Mouse (Mus musculus) limb, embryonic 12.5 days (tissue): ENCODE measurements around the gene Hist2h3c1. TPM values are rescaled to one million over a fixed set of nuclear protein-coding genes. Genes with fewer than 3 reads are reported as not detected.
A peak's percentile ranks its signal among the peaks of the same experiment; 100 is the strongest.
"Not testable (repeated sequence)": the region's sequence is repeated elsewhere in the genome, so short reads cannot be mapped to it uniquely, and the experiment has no call there.

ENCODE experiments used
- ATAC-seq: fragments of 200-750 bp; cut with Nextera tagmentation; 2 replicates; pipeline ENCODE4 v1.8.0; 2017; ENCODE audit warnings: low read depth, moderate TSS enrichment; ENCODE audit not compliant: insufficient number of reproducible peaks, insufficient read depth, low FRiP score, low TSS enrichment
- H3K27ac ChIP-seq: fragments of 300-500 bp; sonication (generic); 2 replicates; pipeline ENCODE4 v1.5.1; 2016; ENCODE audit warnings: mild to moderate bottlenecking, moderate library complexity
- H3K27me3 ChIP-seq: fragments of 300-500 bp; sonication (generic); 2 replicates; pipeline ENCODE4 v1.6.1; 2016; ENCODE audit warnings: mild to moderate bottlenecking, moderate library complexity
- H3K36me3 ChIP-seq: fragments of 300-500 bp; sonication (generic); 2 replicates; pipeline ENCODE4 v1.6.1; 2016; ENCODE audit warnings: mild to moderate bottlenecking, moderate library complexity
- H3K4me1 ChIP-seq: fragments of 300-500 bp; sonication (generic); replicated peaks from 2 replicates; pipeline ENCODE4 v1.6.1; 2016
- H3K4me2 ChIP-seq: fragments of 300-500 bp; sonication (generic); 2 replicates; pipeline ENCODE4 v1.6.1; 2016; ENCODE audit warnings: mild to moderate bottlenecking, moderate library complexity
- H3K4me3 ChIP-seq: fragments of 300-500 bp; sonication (generic); replicated peaks from 2 replicates; pipeline ENCODE4 v1.5.1; 2016; ENCODE audit warnings: mild to moderate bottlenecking
- H3K9ac ChIP-seq: fragments of 300-500 bp; sonication (generic); replicated peaks from 2 replicates; pipeline ENCODE4 v1.6.1; 2016; ENCODE audit warnings: mild to moderate bottlenecking, moderate library complexity
- H3K9me3 ChIP-seq: fragments of 300-500 bp; sonication (generic); 2 replicates; pipeline ENCODE4 v1.6.1; 2016; ENCODE audit warnings: mild to moderate bottlenecking, moderate library complexity
- WGBS: fragments of 180-500 bp; shearing (Covaris S2); methylation state at CpG from one replicate; pipeline ENCODE4 v1.1.7; 2016; 5-methylcytosine and 5-hydroxymethylcytosine counted together
- polyA plus RNA-seq: library from polyadenylated mRNA; unstranded; fragments of >200 nt; fragmentation: Nextera tagmentation; extraction: Ambion mirVana; gene quantifications from 2 replicates; pipeline ENCODE4 v1.2.1, GENCODE M21; 2016

Hist2h3c1 gene
- polyA plus RNA-seq, 1 experiment from 2014 or later: not detected

GRCm38 (mm10) chr3:96261623-96262022, 15.1 kb downstream of the Hist2h3c1 start:
- Histone ChIP-seq H3K9ac (peak overlapping the region; percentile 80), H3K9me3 (no peaks in the 10 kb centered on the region), H3K27ac (peak overlapping the region; percentile 98), H3K4me1 (peaks cover 25% of the 10 kb centered on the region), H3K4me2 (peak overlapping the region; percentile 76), H3K36me3 (no peaks in the 10 kb centered on the region), H3K27me3 (no peaks in the 10 kb centered on the region), H3K4me3 (peak overlapping the region; percentile 61; the same call in 1 of the 2 replicates)
- no peak for ATAC-seq
- WGBS: 69% methylated on average over 3 of the region's 3 CpGs

GRCm38 (mm10) chr3:96262216-96262875, 15.9 kb downstream of the Hist2h3c1 start:
- 2% methylated on average over 19 of the region's 19 CpGs for WGBS
- H3K9ac ChIP-seq: peak overlapping the region; percentile 80
- no peaks in the 10 kb centered on the region for H3K36me3 ChIP-seq
- H3K27me3 ChIP-seq: no peaks in the 10 kb centered on the region
- peak overlapping the region; percentile 61 for H3K4me3 ChIP-seq
- ATAC-seq: peak; percentile 60
- H3K4me1 ChIP-seq: peaks cover 25% of the 10 kb centered on the region
- no peaks in the 10 kb centered on the region for H3K9me3 ChIP-seq
- H3K27ac ChIP-seq: peak overlapping the region; percentile 98
- H3K4me2 ChIP-seq: peak overlapping the region; percentile 76

GRCm38 (mm10) chr3:96262979-96263550, 16.6 kb downstream of the Hist2h3c1 start, which contains the start of gene Hist2h4:
TSS of gene Hist2h4 (minus strand) at chr3:96263311.
- H3K9ac ChIP-seq: peak within 1 kb of the TSS; percentile 80
- peak; percentile 90 for ATAC-seq
- H3K36me3 ChIP-seq: no peaks in the 10 kb centered on the region
- no peaks in the 10 kb centered on the region for H3K9me3 ChIP-seq
- WGBS: under 1% methylated on average over 40 of the region's 40 CpGs
- H3K4me1 ChIP-seq: peaks cover 31% of the 10 kb centered on the region
- H3K4me2 ChIP-seq: peak within 1 kb of the TSS; percentile 76
- H3K27me3 ChIP-seq: no peaks in the 10 kb centered on the region
- H3K27ac ChIP-seq: peak within 1 kb of the TSS; percentile 98
- H3K4me3 ChIP-seq: peak within 1 kb of the TSS; percentile 61

- H3K27ac ChIP-seq: peak overlapping the region; percentile 98
- H3K27me3 ChIP-seq: no peaks in the 10 kb centered on the region
- ATAC-seq: no peak
- 11% methylated on average over 27 of the region's 27 CpGs for WGBS
- no peaks in the 10 kb centered on the region for H3K9me3 ChIP-seq
- H3K9ac ChIP-seq: peak overlapping the region; percentile 66
- peak overlapping the region; percentile 76 for H3K4me2 ChIP-seq
- peak overlapping the region; percentile 61 for H3K4me3 ChIP-seq
- no peaks in the 10 kb centered on the region for H3K36me3 ChIP-seq
- H3K4me1 ChIP-seq: peaks cover 33% of the 10 kb centered on the region
Observed at GRCm38 (mm10) chr3:96263558-96264403, 17.3 kb downstream of the Hist2h3c1 start.

GRCm38 (mm10) chr3:96264404-96264949, 18.0 kb downstream of the Hist2h3c1 start:
- Histone ChIP-seq H3K27me3 (no peaks in the 10 kb centered on the region), H3K36me3 (no peaks in the 10 kb centered on the region), H3K4me1 (peaks cover 33% of the 10 kb centered on the region), H3K27ac (peak overlapping the region; percentile 98), H3K4me2 (peak overlapping the region; percentile 76), H3K9me3 (no peaks in the 10 kb centered on the region), H3K4me3 (peak overlapping the region; percentile 61), H3K9ac (peak overlapping the region; percentile 66)
- ATAC-seq: no peak
- whole genome bisulfite sequencing: 77% methylated on average over 7 of the region's 7 CpGs

GRCm38 (mm10) chr3:96266132-96266710, 19.7 kb downstream of the Hist2h3c1 start:
- 88% methylated on average over 8 of the region's 8 CpGs for WGBS
- H3K4me1 ChIP-seq: peaks cover 33% of the 10 kb centered on the region
- 0 out of 2 replicates have a peak overlapping the region, but pooled peaks have one; percentile 41 for H3K27ac ChIP-seq
- no peaks in the 10 kb centered on the region for H3K27me3 ChIP-seq
- no peak overlapping the region for H3K9ac ChIP-seq
- H3K9me3 ChIP-seq: no peaks in the 10 kb centered on the region
- H3K4me3 ChIP-seq: no peak overlapping the region
- H3K4me2 ChIP-seq: no peak overlapping the region
- no peaks in the 10 kb centered on the region for H3K36me3 ChIP-seq
- ATAC-seq: no peak

GRCm38 (mm10) chr3:96267541-96267940, 21.1 kb downstream of the Hist2h3c1 start:
- no peak overlapping the region for H3K9ac ChIP-seq
- 87% methylated on average over 4 of the region's 4 CpGs for WGBS
- no peaks in the 10 kb centered on the region for H3K9me3 ChIP-seq
- peak overlapping the region; percentile 51; the same call in 1 of the 2 replicates for H3K4me2 ChIP-seq
- H3K4me1 ChIP-seq: peaks cover 23% of the 10 kb centered on the region
- no peaks in the 10 kb centered on the region for H3K27me3 ChIP-seq
- H3K27ac ChIP-seq: peak overlapping the region; percentile 95
- ATAC-seq: no peak
- H3K36me3 ChIP-seq: no peaks in the 10 kb centered on the region
- no peak overlapping the region for H3K4me3 ChIP-seq

- peak; percentile 60 for ATAC-seq
- WGBS: 24% methylated on average over 30 of the region's 30 CpGs
- H3K4me3 ChIP-seq: peak within 1 kb of the TSS; percentile 53
Observed at GRCm38 (mm10) chr3:96268051-96268775, 21.7 kb downstream of the Hist2h3c1 start, which contains the start of gene Hist2h3b. TSS of gene Hist2h3b (plus strand) at chr3:96268654.

GRCm38 (mm10) chr3:96268776-96269378, 22.4 kb downstream of the Hist2h3c1 start:
- WGBS: 0% methylated on average over 19 of the region's 44 CpGs
- Histone ChIP-seq H3K4me2 (peak overlapping the region; percentile 77), H3K4me1 (peaks cover 21% of the 10 kb centered on the region), H3K27ac (peak overlapping the region; percentile 98), H3K9ac (peak overlapping the region; percentile 75), H3K4me3 (peak overlapping the region; percentile 53)
- ATAC-seq: peak; percentile 38; the same call in 1 of the 2 replicates
- not testable (repeated sequence) for H3K36me3 ChIP-seq, H3K9me3 ChIP-seq, H3K27me3 ChIP-seq

More at GRCm38 (mm10) chr3:96268051-96268775, 21.7 kb downstream of the Hist2h3c1 start, which contains the start of gene Hist2h3b:
- Histone ChIP-seq H3K4me2 (peak within 1 kb of the TSS; percentile 77), H3K4me1 (peaks cover 22% of the 10 kb centered on the region), H3K27ac (peak within 1 kb of the TSS; percentile 98), H3K9me3 (no peaks in the 10 kb centered on the region), H3K9ac (peak within 1 kb of the TSS; percentile 75), H3K27me3 (no peaks in the 10 kb centered on the region), H3K36me3 (no peaks in the 10 kb centered on the region)
